19 mouse cellular contexts compared by ENCODE assay signal in genomic region chr2:28530311-28530710, GRCm38 (mm10). TPM values are rescaled to one million over a fixed set of nuclear protein-coding genes. Genes with fewer than 3 reads are reported as not detected.
DNase-seq lines count a peak whose midpoint lies in the region; ATAC-seq and TF ChIP-seq lines count a peak whose summit lies in the region.
"Had no signal": no experiment of that assay in that cellular context is flagged by ENCODE, and none has a peak within 500 bp of the region (broad histone marks: within the 10 kb centered on the region; RNA-seq: fewer than 3 reads in every experiment).

No protein-coding gene starts in this region.

- TF ChIP-seq POLR2A in heart, adult 2 months (IDR thresholded peaks at IDR 0.05; ENCODE audit: insufficient read depth, low read depth, low read length), result no peak

- no peaks in the 10 kb centered on the region for H3K79me2 ChIP-seq in heart, adult 2 months (replicated peaks; ENCODE audit: control insufficient read depth, insufficient read depth, low read length)

- no peak overlapping the region for H3K4me2 ChIP-seq in midbrain, embryonic 11.5 days
- H3K4me2 ChIP-seq in stomach, embryonic 14.5 days (replicated peaks; ENCODE audit: low read depth, low read length), result no peak overlapping the region
- H3K4me2 ChIP-seq: neural tube, embryonic 12.5 days; stomach, embryonic 15.5 days had no signal

- TF ChIP-seq CTCF in heart, adult 2 months (IDR thresholded peaks at IDR 0.05), result no peak

- peak in 1 of 2 experiments; percentile 33 for DNase-seq in heart, adult 2 months
- no peak for DNase-seq in heart, postnatal 14 days
- DNase-seq in midbrain, embryonic 10.5 days (ENCODE audit: low spot score), result no peak
- no peak for DNase-seq in midbrain, embryonic 11.5 days (ENCODE audit: low spot score, missing footprints)
- peak; percentile 73 for DNase-seq in fibroblast of lung, adult 2 months (ENCODE audit: low read depth)
- no peak for DNase-seq in lung, postnatal 36 days
- DNase-seq in frontal cortex, postnatal 14 days (ENCODE audit: low spot score in 2 of 2), result no peak
- DNase-seq: gastrocnemius, postnatal 10 days; lung, adult 2 months; right cerebral cortex, postnatal 14 days; thymus, postnatal 4 days had no signal

- no peak for TF ChIP-seq EP300 in heart, adult 2 months (IDR thresholded peaks at IDR 0.05; ENCODE audit: insufficient read depth, low read depth, low read length)

- H3K4me3 ChIP-seq in heart, adult 2 months, result no peak overlapping the region
- H3K4me3 ChIP-seq in midbrain, embryonic 10.5 days, result no peak overlapping the region
- no peak overlapping the region for H3K4me3 ChIP-seq in midbrain, embryonic 11.5 days (ENCODE audit: low read depth, low read length)
- H3K4me3 ChIP-seq in stomach, embryonic 14.5 days (ENCODE audit: low read depth, low read length), result no peak overlapping the region
- H3K4me3 ChIP-seq: erythroblast, embryonic 14.5 days; neural tube, embryonic 12.5 days; stomach, embryonic 15.5 days had no signal

- no peaks in the 10 kb centered on the region for H3K27me3 ChIP-seq in heart, adult 2 months (ENCODE audit: control insufficient read depth, insufficient read depth, low read length)
- H3K27me3 ChIP-seq in midbrain, embryonic 10.5 days (ENCODE audit: low read depth, poor library complexity, severe bottlenecking), result peaks cover 15% of the 10 kb centered on the region; the same call in 1 of the 2 replicates
- H3K27me3 ChIP-seq in midbrain, embryonic 11.5 days (ENCODE audit: control insufficient read depth, insufficient read depth, low read length), result no peaks in the 10 kb centered on the region
- H3K27me3 ChIP-seq in stomach, embryonic 14.5 days (ENCODE audit: control insufficient read depth, insufficient read depth, low read length), result no peaks in the 10 kb centered on the region
- H3K27me3 ChIP-seq: neural tube, embryonic 12.5 days; stomach, embryonic 15.5 days had no signal

- ATAC-seq in midbrain, embryonic 11.5 days (ENCODE audit: low FRiP score), result no peak
- ATAC-seq in stomach, embryonic 14.5 days (ENCODE audit: insufficient number of reproducible peaks, insufficient read depth, low FRiP score, low read depth), result no peak

- H3K36me3 ChIP-seq in heart, adult 2 months (ENCODE audit: control insufficient read depth, insufficient read depth, low read length), result no peaks in the 10 kb centered on the region
- no peaks in the 10 kb centered on the region for H3K36me3 ChIP-seq in midbrain, embryonic 10.5 days
- H3K36me3 ChIP-seq in midbrain, embryonic 11.5 days (ENCODE audit: control insufficient read depth, insufficient read depth, low read length), result no peaks in the 10 kb centered on the region
- no peaks in the 10 kb centered on the region for H3K36me3 ChIP-seq in stomach, embryonic 14.5 days (ENCODE audit: control insufficient read depth, insufficient read depth, low read length)
- H3K36me3 ChIP-seq: neural tube, embryonic 12.5 days; stomach, embryonic 15.5 days had no signal

- WGBS in heart, adult 2 months, result 37% methylated on average over 7 of the region's 7 CpGs
- WGBS in midbrain, embryonic 10.5 days, result 63% methylated on average over 7 of the region's 7 CpGs
- 66% methylated on average over 7 of the region's 7 CpGs for WGBS in midbrain, embryonic 11.5 days
- WGBS in stomach, embryonic 14.5 days, result 66% methylated on average over 7 of the region's 7 CpGs

- no peak overlapping the region for H3K9ac ChIP-seq in heart, adult 2 months (ENCODE audit: low read depth, low read length)
- H3K9ac ChIP-seq in midbrain, embryonic 11.5 days (ENCODE audit: low read length), result no peak overlapping the region
- H3K9ac ChIP-seq in stomach, embryonic 14.5 days (replicated peaks; ENCODE audit: low read depth, low read length), result no peak overlapping the region
- H3K9ac ChIP-seq: stomach, embryonic 15.5 days had no signal

- peaks cover 41% of the 10 kb centered on the region for H3K4me1 ChIP-seq in heart, adult 2 months (ENCODE audit: control insufficient read depth, insufficient read depth, low read length)
- peaks cover 97% of the 10 kb centered on the region for H3K4me1 ChIP-seq in midbrain, embryonic 10.5 days
- H3K4me1 ChIP-seq in midbrain, embryonic 11.5 days (ENCODE audit: control insufficient read depth, insufficient read depth, low read length), result peaks cover 56% of the 10 kb centered on the region
- H3K4me1 ChIP-seq in stomach, embryonic 14.5 days (ENCODE audit: control insufficient read depth, insufficient read depth, low read length), result peaks cover 43% of the 10 kb centered on the region

- intact Hi-C loops in heart, adult 2 months (cut with DNase I), result no loop called here
- intact Hi-C loops in heart, postnatal 14 days (cut with DNase I), result no loop called here

- no peaks in the 10 kb centered on the region for H3K9me3 ChIP-seq in midbrain, embryonic 10.5 days (replicated peaks)
- H3K9me3 ChIP-seq in midbrain, embryonic 11.5 days (ENCODE audit: control insufficient read depth, low read length), result no peaks in the 10 kb centered on the region
- no peaks in the 10 kb centered on the region for H3K9me3 ChIP-seq in stomach, embryonic 14.5 days (ENCODE audit: control insufficient read depth, low read depth, low read length)
- H3K9me3 ChIP-seq: neural tube, embryonic 12.5 days; stomach, embryonic 15.5 days had no signal

- H3K27ac ChIP-seq in heart, adult 2 months, result peak overlapping the region; percentile 27
- peak overlapping the region; percentile 72 for H3K27ac ChIP-seq in midbrain, embryonic 10.5 days (replicated peaks)
- no peak overlapping the region for H3K27ac ChIP-seq in midbrain, embryonic 11.5 days (ENCODE audit: low read depth, low read length)
- H3K27ac ChIP-seq in stomach, embryonic 14.5 days (ENCODE audit: low read length), result peak overlapping the region; percentile 10; the same call in 1 of the 2 replicates
- H3K27ac ChIP-seq: neural tube, embryonic 12.5 days; stomach, embryonic 15.5 days had no signal

RNA-seq across cellular contexts. Expression of gene Ralgds, which starts 17.4 kb away (rescaled TPM):
- 10 to 100 TPM in 1 of 2 experiments, 1 to 10 TPM in 1; 9.7 to 12.2 TPM for total RNA-seq in heart, adult 2 months (2021)
- 19.5 and 24.8 TPM in 2 replicates for polyA plus RNA-seq in heart, adult 2 months (2012; rRNA removed)
- total RNA-seq in heart, postnatal 14 days (2021), result 10 to 100 TPM; 14.5 to 18.2 TPM
- 31.5 and 45.6 TPM in 2 replicates for polyA plus RNA-seq in midbrain, embryonic 10.5 days (2016; fragmentation: Nextera tagmentation; extraction: Ambion mirVana)
- polyA plus RNA-seq in midbrain, embryonic 11.5 days (2014; fragmentation: Nextera tagmentation; extraction: Ambion mirVana), result 45.8 and 48.8 TPM in 2 replicates
- polyA plus RNA-seq in stomach, embryonic 14.5 days (2014; fragmentation: Nextera tagmentation; extraction: Ambion mirVana), result 36.2 and 38.6 TPM in 2 replicates

RNA-seq across cellular contexts. Expression of gene Gm10134, which starts 24.4 kb away (rescaled TPM):
- total RNA-seq in heart, adult 2 months (2021), result 1 to 10 TPM; 1.0 to 1.7 TPM
- 0.47 TPM in 1 of 2 replicates, not detected in the other for polyA plus RNA-seq in heart, adult 2 months (2012; rRNA removed)
- total RNA-seq in heart, postnatal 14 days (2021), result 1 to 10 TPM; 1.2 to 1.4 TPM
- polyA plus RNA-seq in midbrain, embryonic 10.5 days (2016; fragmentation: Nextera tagmentation; extraction: Ambion mirVana), result 0.49 TPM in 1 of 2 replicates, not detected in the other
- not detected in 2 replicates for polyA plus RNA-seq in midbrain, embryonic 11.5 days (2014; fragmentation: Nextera tagmentation; extraction: Ambion mirVana)
- polyA plus RNA-seq in stomach, embryonic 14.5 days (2014; fragmentation: Nextera tagmentation; extraction: Ambion mirVana), result 6.6 and 7.5 TPM in 2 replicates
- total RNA-seq: common myeloid progenitor, adult 5-6 weeks; megakaryocyte, adult 5-6 weeks had no signal
- polyA plus RNA-seq: erythroblast, embryonic 14.5 days had no signal

RNA-seq across cellular contexts. Expression of gene Cel, which starts 32.9 kb away (rescaled TPM):
- total RNA-seq in heart, adult 2 months (2021), result not detected
- not detected in 2 replicates for polyA plus RNA-seq in heart, adult 2 months (2012; rRNA removed)
- total RNA-seq in heart, postnatal 14 days (2021), result not detected
- not detected in 2 replicates for polyA plus RNA-seq in midbrain, embryonic 10.5 days (2016; fragmentation: Nextera tagmentation; extraction: Ambion mirVana)
- polyA plus RNA-seq in midbrain, embryonic 11.5 days (2014; fragmentation: Nextera tagmentation; extraction: Ambion mirVana), result 0.07 TPM in 1 of 2 replicates, not detected in the other
- polyA plus RNA-seq in stomach, embryonic 14.5 days (2014; fragmentation: Nextera tagmentation; extraction: Ambion mirVana), result 28.9 TPM in 1 of 2 replicates, not detected in the other
- total RNA-seq: adrenal gland, adult 18-20 months; common myeloid progenitor, adult 5-6 weeks; gastrocnemius, postnatal 10 days; left cerebral cortex, postnatal 14 days; megakaryocyte, adult 5-6 weeks had no signal
- polyA plus RNA-seq: erythroblast, embryonic 14.5 days; neural tube, embryonic 12.5 days had no signal

RNA-seq across cellular contexts. Expression of gene Gbgt1, which starts 33.6 kb away (rescaled TPM):
- 1 to 10 TPM; 1.8 to 2.1 TPM for total RNA-seq in heart, adult 2 months (2021)
- polyA plus RNA-seq in heart, adult 2 months (2012; rRNA removed), result 1.3 and 2.2 TPM in 2 replicates
- 1 to 10 TPM; 2.6 to 3.7 TPM for total RNA-seq in heart, postnatal 14 days (2021)
- polyA plus RNA-seq in midbrain, embryonic 10.5 days (2016; fragmentation: Nextera tagmentation; extraction: Ambion mirVana), result not detected in 2 replicates
- 0.10 and 0.25 TPM in 2 replicates for polyA plus RNA-seq in midbrain, embryonic 11.5 days (2014; fragmentation: Nextera tagmentation; extraction: Ambion mirVana)
- 2.9 and 3.1 TPM in 2 replicates for polyA plus RNA-seq in stomach, embryonic 14.5 days (2014; fragmentation: Nextera tagmentation; extraction: Ambion mirVana)
- total RNA-seq: common myeloid progenitor, adult 5-6 weeks had no signal
- polyA plus RNA-seq: erythroblast, embryonic 14.5 days had no signal

RNA-seq across cellular contexts. Expression of gene Gtf3c5, which starts 53.2 kb away (rescaled TPM):
- total RNA-seq in heart, adult 2 months (2021), result 10 to 100 TPM; 11.0 to 12.2 TPM
- polyA plus RNA-seq in heart, adult 2 months (2012; rRNA removed), result 14.3 and 21.9 TPM in 2 replicates
- 10 to 100 TPM in 1 of 2 experiments, 1 to 10 TPM in 1; 9.8 to 10.9 TPM for total RNA-seq in heart, postnatal 14 days (2021)
- 58.1 and 61.3 TPM in 2 replicates for polyA plus RNA-seq in midbrain, embryonic 10.5 days (2016; fragmentation: Nextera tagmentation; extraction: Ambion mirVana)
- polyA plus RNA-seq in midbrain, embryonic 11.5 days (2014; fragmentation: Nextera tagmentation; extraction: Ambion mirVana), result 38.8 and 40.5 TPM in 2 replicates
- 29.0 and 30.5 TPM in 2 replicates for polyA plus RNA-seq in stomach, embryonic 14.5 days (2014; fragmentation: Nextera tagmentation; extraction: Ambion mirVana)
